Mouse (Mus musculus) forebrain, embryonic 14.5 days (tissue): Measurements from ENCODE around the gene Pfkfb3. TPM values are rescaled to one million over a fixed set of nuclear protein-coding genes. Genes with fewer than 3 reads are reported as not detected.
A peak's percentile ranks its signal among the peaks of the same experiment; 100 is the strongest.

Experiments used
- ATAC-seq: fragments of 200-750 bp; cut with Nextera tagmentation; 2 replicates; pipeline ENCODE4 v1.8.0; 2017; ENCODE audit warnings: mild to moderate bottlenecking, moderate library complexity
- DNase-seq: peaks from one replicate; pipeline ENCODE4 v3.0.0-alpha.2; 2015; ENCODE audit warnings: low spot score
- H3K27ac ChIP-seq: fragments of 300-500 bp; sonication (generic); 2 replicates; pipeline ENCODE4 v1.5.1; 2014; ENCODE audit warnings: low read depth, mild to moderate bottlenecking, control low read depth, low read length, moderate library complexity
- H3K27me3 ChIP-seq: fragments of 300-500 bp; sonication (generic); replicated peaks from 2 replicates; pipeline ENCODE4 v1.6.1; 2014; ENCODE audit warnings: low read length, control low read depth, mixed read lengths; ENCODE audit not compliant: control insufficient read depth, insufficient read depth
- H3K36me3 ChIP-seq: fragments of 300-500 bp; sonication (generic); 2 replicates; pipeline ENCODE4 v1.6.1; 2014; ENCODE audit warnings: low read length, control low read depth; ENCODE audit not compliant: control insufficient read depth, insufficient read depth
- H3K4me1 ChIP-seq: fragments of 300-500 bp; sonication (generic); 2 replicates; pipeline ENCODE4 v1.6.1; 2014; ENCODE audit warnings: antibody characterized with exemption, low read length, control low read depth; ENCODE audit not compliant: control insufficient read depth, insufficient read depth
- H3K4me2 ChIP-seq: fragments of 300-500 bp; sonication (generic); 2 replicates; pipeline ENCODE4 v1.6.1; 2014; ENCODE audit warnings: mild to moderate bottlenecking, control low read depth, low read length
- H3K4me3 ChIP-seq: fragments of 300-500 bp; sonication (generic); 2 replicates; pipeline ENCODE4 v1.5.1; 2014; ENCODE audit warnings: low read depth, low read length, control low read depth
- H3K9ac ChIP-seq: fragments of 300-500 bp; sonication (generic); 2 replicates; pipeline ENCODE4 v1.6.1; 2014; ENCODE audit warnings: mild to moderate bottlenecking, low read length, control low read depth, moderate library complexity
- H3K9me3 ChIP-seq: fragments of 300-500 bp; sonication (generic); replicated peaks from 2 replicates; pipeline ENCODE4 v1.6.1; 2016; ENCODE audit warnings: low read length, control low read depth, mixed read lengths; ENCODE audit not compliant: control insufficient read depth
- WGBS: fragments of 180-500 bp; shearing (Covaris S2); extraction: QIAGEN DNeasy Blood & Tissue Kit; methylation state at CpG from one replicate; pipeline ENCODE4 v1.1.7; 2014; 5-methylcytosine and 5-hydroxymethylcytosine counted together
- polyA plus RNA-seq: library from polyadenylated mRNA; unstranded; fragments of >200 nt; fragmentation: Nextera tagmentation; extraction: Ambion mirVana; gene quantifications from 2 replicates; pipeline ENCODE4 v1.2.1, GENCODE M21; 2014

Pfkfb3 gene
- polyA plus RNA-seq, 1 experiment from 2014 or later = 19.8 TPM

- H3K9me3 ChIP-seq = no peaks in the 10 kb centered on the region
- WGBS = 92% methylated on average over 2 of the region's 2 CpGs
- H3K4me1 ChIP-seq = no peaks in the 10 kb centered on the region
Measured at GRCm38 (mm10) chr2:11447865-11448264, 106.0 kb downstream of the Pfkfb3 start.

GRCm38 (mm10) chr2:11445722-11446121 is 108.2 kb downstream of the Pfkfb3 start:
- no peak for ATAC-seq
- Histone ChIP-seq H3K27ac (no peak overlapping the region), H3K9me3 (no peaks in the 10 kb centered on the region), H3K9ac (no peak overlapping the region), H3K4me1 (no peaks in the 10 kb centered on the region), H3K4me2 (no peak overlapping the region), H3K27me3 (no peaks in the 10 kb centered on the region), H3K4me3 (no peak overlapping the region), H3K36me3 (no peaks in the 10 kb centered on the region)
- no peak for DNase-seq
- WGBS = 84% methylated on average over 3 of the region's 3 CpGs

More at GRCm38 (mm10) chr2:11447865-11448264, 106.0 kb downstream of the Pfkfb3 start:
- Histone ChIP-seq H3K4me2 (no peak overlapping the region), H3K27ac (no peak overlapping the region), H3K27me3 (no peaks in the 10 kb centered on the region), H3K36me3 (no peaks in the 10 kb centered on the region), H3K9ac (no peak overlapping the region), H3K4me3 (no peak overlapping the region)
- DNase-seq (no peak), ATAC-seq (no peak)

- DNase-seq = no peak
- Histone ChIP-seq H3K4me3 (no peak overlapping the region), H3K27ac (no peak overlapping the region), H3K4me1 (no peaks in the 10 kb centered on the region), H3K36me3 (no peaks in the 10 kb centered on the region), H3K9ac (no peak overlapping the region), H3K27me3 (no peaks in the 10 kb centered on the region), H3K9me3 (no peaks in the 10 kb centered on the region), H3K4me2 (no peak overlapping the region)
- WGBS = 61% methylated on average over 4 of the region's 4 CpGs
- ATAC-seq = no peak
Measured at GRCm38 (mm10) chr2:11441864-11442263, 112.0 kb downstream of the Pfkfb3 start.

GRCm38 (mm10) chr2:11438231-11438954 is 115.5 kb downstream of the Pfkfb3 start:
- ATAC-seq = no peak
- 84% methylated on average over 12 of the region's 12 CpGs for WGBS

GRCm38 (mm10) chr2:11436353-11436752 is 117.5 kb downstream of the Pfkfb3 start:
- WGBS = 94% methylated on average over 11 of the region's 11 CpGs
- Histone ChIP-seq H3K27ac (no peak overlapping the region), H3K9ac (no peak overlapping the region), H3K27me3 (no peaks in the 10 kb centered on the region), H3K4me3 (no peak overlapping the region), H3K36me3 (no peaks in the 10 kb centered on the region), H3K4me1 (no peaks in the 10 kb centered on the region), H3K9me3 (no peaks in the 10 kb centered on the region), H3K4me2 (no peak overlapping the region)
- no peak for DNase-seq
- no peak for ATAC-seq

More at GRCm38 (mm10) chr2:11438231-11438954, 115.5 kb downstream of the Pfkfb3 start:
- Histone ChIP-seq H3K9ac (no peak overlapping the region), H3K4me2 (no peak overlapping the region), H3K9me3 (no peaks in the 10 kb centered on the region), H3K4me3 (no peak overlapping the region), H3K27me3 (no peaks in the 10 kb centered on the region), H3K4me1 (no peaks in the 10 kb centered on the region), H3K36me3 (no peaks in the 10 kb centered on the region), H3K27ac (no peak overlapping the region)
- DNase-seq = no peak

GRCm38 (mm10) chr2:11433353-11433752 is 120.5 kb downstream of the Pfkfb3 start:
- Histone ChIP-seq H3K4me1 (no peaks in the 10 kb centered on the region), H3K27me3 (no peaks in the 10 kb centered on the region), H3K27ac (no peak overlapping the region), H3K4me3 (no peak overlapping the region), H3K9me3 (no peaks in the 10 kb centered on the region), H3K9ac (no peak overlapping the region), H3K4me2 (no peak overlapping the region), H3K36me3 (no peaks in the 10 kb centered on the region)
- DNase-seq (no peak), ATAC-seq (no peak)
- WGBS = 85% methylated on average over 5 of the region's 5 CpGs

GRCm38 (mm10) chr2:11429538-11429937 is 124.3 kb downstream of the Pfkfb3 start:
- 51% methylated on average over 3 of the region's 3 CpGs for WGBS
- DNase-seq (peak; percentile 6), ATAC-seq (no peak)

GRCm38 (mm10) chr2:11428621-11429020 is 125.3 kb downstream of the Pfkfb3 start:
- no peak for ATAC-seq
- H3K27me3 ChIP-seq = no peaks in the 10 kb centered on the region
- H3K9me3 ChIP-seq = no peaks in the 10 kb centered on the region
- no peak overlapping the region for H3K9ac ChIP-seq
- H3K36me3 ChIP-seq = no peaks in the 10 kb centered on the region
- H3K4me3 ChIP-seq = no peak overlapping the region
- no peak for DNase-seq
- H3K4me2 ChIP-seq = no peak overlapping the region
- 90% methylated on average over 4 of the region's 4 CpGs for WGBS
- no peaks in the 10 kb centered on the region for H3K4me1 ChIP-seq
- no peak overlapping the region for H3K27ac ChIP-seq

More at GRCm38 (mm10) chr2:11429538-11429937, 124.3 kb downstream of the Pfkfb3 start:
- no peak overlapping the region for H3K27ac ChIP-seq
- H3K36me3 ChIP-seq = no peaks in the 10 kb centered on the region
- no peak overlapping the region for H3K9ac ChIP-seq
- H3K4me2 ChIP-seq = no peak overlapping the region
- H3K4me1 ChIP-seq = no peaks in the 10 kb centered on the region
- no peak overlapping the region for H3K4me3 ChIP-seq
- H3K27me3 ChIP-seq = no peaks in the 10 kb centered on the region
- no peaks in the 10 kb centered on the region for H3K9me3 ChIP-seq

- Histone ChIP-seq H3K27me3 (no peaks in the 10 kb centered on the region), H3K4me2 (no peak overlapping the region), H3K9ac (no peak overlapping the region), H3K36me3 (no peaks in the 10 kb centered on the region), H3K4me3 (no peak overlapping the region), H3K27ac (no peak overlapping the region), H3K4me1 (no peaks in the 10 kb centered on the region), H3K9me3 (no peaks in the 10 kb centered on the region)
- WGBS = 86% methylated on average over 6 of the region's 6 CpGs
- DNase-seq = no peak
- ATAC-seq = no peak
Measured at GRCm38 (mm10) chr2:11427596-11427995, 126.3 kb downstream of the Pfkfb3 start.
